Mouse (Mus musculus) megakaryocyte, embryonic 14.5 days (primary cell): Measurements from ENCODE around the gene Add3.

Experiments
- FLI1 ChIP-seq: IDR thresholded peaks from 2 replicates; pipeline ENCODE4 v1.6.1; 2012; ENCODE audit warnings: low read length, inconsistent platforms, mixed read lengths
- GATA1 ChIP-seq: IDR thresholded peaks from 3 replicates; pipeline ENCODE4 v1.6.1; 2012; ENCODE audit warnings: mixed read lengths, low read length, inconsistent platforms, borderline replicate concordance

DNA sequence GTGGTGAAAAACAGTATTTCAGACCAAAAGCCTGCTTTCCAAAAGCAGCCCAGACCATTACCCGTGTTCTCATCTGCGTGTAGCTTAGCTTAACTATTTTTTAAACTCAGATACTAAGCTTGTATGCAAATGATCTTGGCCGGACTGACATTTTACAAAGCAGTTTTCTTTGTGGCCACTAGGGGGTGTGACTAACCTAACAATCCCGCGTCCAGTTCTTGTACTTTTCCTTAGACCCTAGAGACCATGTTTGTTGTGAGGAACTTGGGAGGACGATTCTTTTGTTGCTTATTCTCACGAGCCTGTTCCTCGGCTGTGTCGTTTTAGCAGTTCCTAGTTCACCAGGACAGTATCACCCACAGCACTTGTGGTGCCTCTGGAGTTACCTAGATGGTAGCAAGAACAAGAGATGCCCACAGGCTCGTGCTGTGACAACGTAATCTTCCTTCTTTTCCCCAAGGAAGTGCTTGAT is 107.8 kb downstream of the Add3 start:
- TF ChIP-seq GATA1 (no peak), FLI1 (no peak)
